Mouse (Mus musculus) megakaryocyte, embryonic 14.5 days (primary cell): Measurements from ENCODE around the gene Pde6h.

ENCODE experiments used
- FLI1 ChIP-seq: IDR thresholded peaks from 2 replicates; pipeline ENCODE4 v1.6.1; 2012; ENCODE audit warnings: low read length, inconsistent platforms, mixed read lengths
- GATA1 ChIP-seq: IDR thresholded peaks from 3 replicates; pipeline ENCODE4 v1.6.1; 2012; ENCODE audit warnings: mixed read lengths, low read length, inconsistent platforms, borderline replicate concordance

- no peak for TF ChIP-seq GATA1
- no peak for TF ChIP-seq FLI1
Observed at GRCm38 (mm10) chr6:137001267-137002168, 77.9 kb downstream of the Pde6h start.
